Mouse (Mus musculus) heart, postnatal 0 days (tissue): Measurements from ENCODE around the gene Cdk5r2.

Source experiments
- CTCF ChIP-seq: IDR thresholded peaks from 2 replicates; pipeline ENCODE4 v1.5.1; 2016; ENCODE audit warnings: antibody characterized with exemption, control low read depth, low read depth
- EP300 ChIP-seq: IDR thresholded peaks from 2 replicates; pipeline ENCODE4 v1.6.1; 2016; ENCODE audit warnings: antibody characterized with exemption, low read depth

DNA sequence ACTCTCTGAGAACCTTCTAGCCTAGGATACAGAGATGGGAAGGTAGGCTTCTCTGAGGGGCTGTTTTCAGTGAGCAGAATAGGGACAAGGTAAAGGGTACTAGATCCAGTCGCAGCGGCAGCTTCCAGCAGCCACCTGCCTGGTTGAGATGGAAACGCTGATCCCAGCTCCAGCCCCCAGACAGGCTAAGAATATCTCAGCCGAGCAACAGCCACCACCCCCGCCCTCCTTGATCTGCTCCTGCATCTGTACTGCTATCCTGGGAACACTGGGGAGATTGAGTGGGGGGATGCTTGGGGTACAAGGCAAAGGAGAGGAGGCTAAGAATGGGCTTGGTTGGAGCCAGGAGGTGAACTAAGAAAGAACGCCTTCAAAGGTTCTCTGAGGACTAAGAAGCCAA is 4.5 kb upstream of the Cdk5r2 start:
- TF ChIP-seq CTCF (no peak), EP300 (no peak)
